Mouse (Mus musculus) heart, embryonic 16.5 days (tissue): ENCODE measurements around the gene Mterf1a. TPM values are rescaled to one million over a fixed set of nuclear protein-coding genes. Genes with fewer than 3 reads are reported as not detected.
A peak's percentile ranks its signal among the peaks of the same experiment; 100 is the strongest.
"Not testable (repeated sequence)": the region's sequence is repeated elsewhere in the genome, so short reads cannot be mapped to it uniquely, and the experiment has no call there.

Experiments used
- ATAC-seq: fragments of 200-750 bp; cut with Nextera tagmentation; replicated peaks from 2 replicates; pipeline ENCODE4 v1.8.0; 2017; ENCODE audit warnings: moderate number of reproducible peaks; ENCODE audit not compliant: insufficient read depth, low FRiP score; ENCODE audit errors: extremely low read depth
- H3K27ac ChIP-seq: fragments of 300-500 bp; sonication (generic); 2 replicates; pipeline ENCODE4 v1.5.1; 2014; ENCODE audit warnings: mild to moderate bottlenecking, low read length, control low read depth, moderate library complexity
- H3K27me3 ChIP-seq: fragments of 300-500 bp; sonication (generic); 2 replicates; pipeline ENCODE4 v1.6.1; 2014; ENCODE audit warnings: low read length, mixed read lengths; ENCODE audit not compliant: control insufficient read depth, insufficient read depth
- H3K36me3 ChIP-seq: fragments of 300-500 bp; sonication (generic); 2 replicates; pipeline ENCODE4 v1.6.1; 2014; ENCODE audit not compliant: control insufficient read depth, insufficient read depth
- H3K4me1 ChIP-seq: fragments of 300-500 bp; sonication (generic); 2 replicates; pipeline ENCODE4 v1.6.1; 2014; ENCODE audit warnings: low read length, mixed read lengths; ENCODE audit not compliant: control insufficient read depth, insufficient read depth
- H3K4me2 ChIP-seq: fragments of 300-500 bp; sonication (generic); 2 replicates; pipeline ENCODE4 v1.6.1; 2014; ENCODE audit warnings: low read depth, mild to moderate bottlenecking, control low read depth, low read length
- H3K4me3 ChIP-seq: fragments of 300-500 bp; sonication (generic); 2 replicates; pipeline ENCODE4 v1.5.1; 2014; ENCODE audit warnings: mild to moderate bottlenecking, control low read depth, low read length
- H3K9ac ChIP-seq: fragments of 300-500 bp; sonication (generic); 2 replicates; pipeline ENCODE4 v1.6.1; 2014; ENCODE audit warnings: low read length, control low read depth
- H3K9me3 ChIP-seq: fragments of 300-500 bp; sonication (generic); replicated peaks from 2 replicates; pipeline ENCODE4 v1.6.1; 2016; ENCODE audit warnings: low read length; ENCODE audit not compliant: control insufficient read depth
- WGBS: fragments of 180-500 bp; shearing (Covaris S2); extraction: QIAGEN DNeasy Blood & Tissue Kit; methylation state at CpG from one replicate; pipeline ENCODE4 v1.1.7; 2014; 5-methylcytosine and 5-hydroxymethylcytosine counted together
- polyA plus RNA-seq: library from polyadenylated mRNA; unstranded; fragments of >200 nt; fragmentation: Nextera tagmentation; extraction: Ambion mirVana; gene quantifications from 2 replicates; pipeline ENCODE4 v1.2.1, GENCODE M21; 2015

Gene Mterf1a
- polyA plus RNA-seq, 1 experiment from 2014 or later: 6.3 TPM

DNA sequence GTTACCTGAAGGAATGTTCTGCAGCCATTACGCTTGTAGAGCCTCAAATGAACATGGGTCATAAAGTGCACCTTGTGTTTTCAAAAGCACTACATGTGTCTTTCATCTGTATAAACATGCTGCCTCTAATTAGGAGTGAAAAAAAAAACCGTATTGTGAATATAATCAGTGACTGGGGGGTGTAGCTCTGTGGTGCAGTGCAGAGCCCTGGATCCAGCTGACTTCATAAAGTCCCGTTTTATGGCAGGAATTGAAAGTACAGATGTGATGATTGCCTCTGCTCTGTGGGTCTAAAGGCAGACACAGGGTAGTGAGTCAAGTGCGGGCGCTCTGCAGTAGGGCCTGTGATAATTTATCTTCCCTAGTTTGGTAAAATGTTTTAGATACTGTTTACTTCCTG, 37.0 kb upstream of the Mterf1a start:
- H3K9me3 ChIP-seq: no peaks in the 10 kb centered on the region
- H3K9ac ChIP-seq: no peak overlapping the region
- 75% methylated on average over 5 of the region's 5 CpGs for WGBS
- ATAC-seq: no peak
- H3K4me1 ChIP-seq: peaks cover 16% of the 10 kb centered on the region
- no peaks in the 10 kb centered on the region for H3K36me3 ChIP-seq
- H3K27ac ChIP-seq: no peak overlapping the region
- no peak overlapping the region for H3K4me3 ChIP-seq
- H3K4me2 ChIP-seq: no peak overlapping the region
- no peaks in the 10 kb centered on the region for H3K27me3 ChIP-seq

DNA sequence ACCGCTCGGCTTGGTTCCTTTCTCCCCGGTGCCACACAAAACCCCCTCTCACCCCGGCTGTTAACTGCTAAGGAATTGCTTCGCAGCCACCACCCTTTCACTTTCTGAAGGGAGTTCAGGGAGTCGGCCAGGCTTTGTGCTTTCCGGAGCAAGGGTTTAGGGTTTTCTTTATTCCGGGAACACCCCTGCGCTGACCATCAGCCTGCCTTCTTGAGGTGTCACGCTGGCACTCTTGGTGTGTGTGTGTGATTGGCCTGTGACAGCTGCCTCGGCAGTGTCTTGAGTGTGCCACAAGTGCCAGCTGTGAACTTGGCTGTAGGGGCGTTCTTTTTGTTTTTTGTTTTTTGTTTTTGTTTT, 34.9 kb upstream of the Mterf1a start:
- no peaks in the 10 kb centered on the region for H3K36me3 ChIP-seq
- H3K4me1 ChIP-seq: peaks cover 16% of the 10 kb centered on the region
- under 1% methylated on average over 12 of the region's 12 CpGs for WGBS
- ATAC-seq: peak; percentile 59
- peak overlapping the region; percentile 94 for H3K4me3 ChIP-seq
- peak overlapping the region; percentile 92 for H3K4me2 ChIP-seq
- H3K27me3 ChIP-seq: no peaks in the 10 kb centered on the region
- H3K9ac ChIP-seq: peak overlapping the region; percentile 98
- peak overlapping the region; percentile 84 for H3K27ac ChIP-seq
- no peaks in the 10 kb centered on the region for H3K9me3 ChIP-seq

DNA sequence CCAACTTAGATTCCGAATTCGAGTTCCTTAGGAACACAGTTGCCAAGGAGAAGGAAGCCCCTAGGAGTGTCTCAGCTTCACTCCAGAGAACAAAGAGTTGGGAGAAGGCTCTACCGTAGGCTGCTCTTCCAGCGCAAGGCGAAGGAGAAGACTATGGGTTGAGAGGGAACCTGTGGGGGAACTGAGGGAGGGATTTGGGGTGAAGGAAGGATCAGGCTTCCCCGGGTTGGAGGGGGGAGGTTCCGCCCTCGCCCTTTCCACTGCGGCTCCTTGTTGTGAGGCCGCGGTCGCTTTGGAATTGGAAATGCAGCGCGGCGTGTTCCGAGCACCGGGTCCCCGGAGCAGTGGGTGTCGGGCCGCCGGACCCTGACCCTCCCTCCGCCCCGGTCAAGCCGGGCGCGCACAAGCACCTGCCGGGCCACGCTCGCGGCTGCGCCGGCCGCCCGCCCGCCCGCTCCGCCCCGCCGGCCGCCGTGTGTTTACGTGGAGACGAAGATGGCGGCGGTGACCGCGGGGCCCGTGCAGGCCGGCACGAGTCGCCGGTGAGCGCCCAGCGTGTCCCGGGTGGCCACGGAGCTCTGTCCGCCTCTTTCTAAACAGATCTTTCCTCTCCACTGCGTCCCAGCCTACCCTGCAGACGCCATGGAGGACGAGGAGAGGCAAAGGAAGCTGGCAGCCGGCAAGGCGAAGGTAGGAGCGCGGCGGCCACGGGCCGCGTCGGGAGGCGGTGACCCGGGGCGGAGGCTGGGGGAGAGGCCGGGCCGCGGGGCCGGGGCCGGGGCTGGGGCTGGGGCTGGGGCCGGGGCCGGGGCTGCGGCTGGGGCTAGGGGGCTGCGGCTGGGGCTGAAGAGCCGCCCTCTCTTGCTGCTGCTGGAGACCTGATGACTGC, 34.3 kb upstream of the Mterf1a start, which contains the start of gene Akap9:
Gene Akap9 (plus strand): TSS at position 254 of the 889 bp plus-strand sequence.
- Histone ChIP-seq H3K9ac (peak within 1 kb of the TSS; percentile 98), H3K36me3 (no peaks in the 10 kb centered on the region), H3K27me3 (no peaks in the 10 kb centered on the region), H3K9me3 (no peaks in the 10 kb centered on the region), H3K4me2 (peak within 1 kb of the TSS; percentile 92), H3K4me3 (peak within 1 kb of the TSS; percentile 94), H3K27ac (peak within 1 kb of the TSS; percentile 84), H3K4me1 (peaks cover 16% of the 10 kb centered on the region)
- WGBS: under 1% methylated on average over 79 of the region's 82 CpGs
- peak; percentile 88 for ATAC-seq

DNA sequence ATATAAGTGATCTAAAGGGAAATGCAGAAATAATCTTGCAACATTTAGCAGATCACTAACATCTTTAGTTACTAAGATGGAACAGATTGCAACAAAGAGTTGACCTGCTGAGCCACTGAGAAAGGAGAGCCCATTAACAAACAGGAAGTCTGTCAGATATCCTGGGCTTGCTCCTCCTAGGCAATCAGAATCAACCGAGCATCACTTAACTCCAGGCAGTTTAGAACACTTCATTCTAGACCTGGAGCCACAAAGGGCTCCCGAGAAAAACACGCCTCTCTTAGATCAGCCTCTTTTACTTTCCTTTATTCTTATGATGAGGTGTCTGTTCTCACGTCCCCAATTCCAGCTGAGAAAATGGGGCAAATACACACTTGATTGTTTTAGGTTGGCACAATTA, 32.9 kb upstream of the Mterf1a start:
- ATAC-seq: no peak
- H3K9ac ChIP-seq: no peak overlapping the region
- H3K4me1 ChIP-seq: peaks cover 16% of the 10 kb centered on the region
- no peaks in the 10 kb centered on the region for H3K27me3 ChIP-seq
- H3K36me3 ChIP-seq: no peaks in the 10 kb centered on the region
- no peak overlapping the region for H3K27ac ChIP-seq
- no peak overlapping the region for H3K4me3 ChIP-seq
- no peaks in the 10 kb centered on the region for H3K9me3 ChIP-seq
- WGBS: 55% methylated on average over 4 of the region's 4 CpGs
- H3K4me2 ChIP-seq: no peak overlapping the region

DNA sequence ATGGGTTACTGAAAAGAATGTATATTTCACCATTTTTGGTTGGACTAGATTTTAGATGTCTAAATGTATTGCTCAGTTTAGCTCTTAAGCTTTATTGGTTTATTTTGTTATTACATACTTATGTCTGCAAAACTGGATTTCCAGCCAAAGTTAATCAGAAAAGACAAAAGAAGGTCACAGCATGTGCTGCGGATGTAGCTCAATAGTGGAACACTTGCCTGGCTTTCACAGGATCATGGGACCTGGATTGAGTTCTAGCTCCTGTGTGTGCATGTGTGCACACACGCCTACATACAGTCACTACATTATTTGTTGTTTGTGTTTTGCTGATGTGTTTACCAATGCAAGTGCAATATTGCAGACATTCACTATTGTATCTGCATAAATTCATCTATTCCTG, 28.6 kb upstream of the Mterf1a start:
- Histone ChIP-seq H3K4me2 (no peak overlapping the region), H3K4me1 (peaks cover under 1% of the 10 kb centered on the region), H3K27me3 (no peaks in the 10 kb centered on the region), H3K27ac (no peak overlapping the region), H3K9ac (no peak overlapping the region), H3K4me3 (no peak overlapping the region), H3K36me3 (no peaks in the 10 kb centered on the region), H3K9me3 (no peaks in the 10 kb centered on the region)
- ATAC-seq: no peak
- WGBS: 88% methylated on average over 2 of the region's 2 CpGs

DNA sequence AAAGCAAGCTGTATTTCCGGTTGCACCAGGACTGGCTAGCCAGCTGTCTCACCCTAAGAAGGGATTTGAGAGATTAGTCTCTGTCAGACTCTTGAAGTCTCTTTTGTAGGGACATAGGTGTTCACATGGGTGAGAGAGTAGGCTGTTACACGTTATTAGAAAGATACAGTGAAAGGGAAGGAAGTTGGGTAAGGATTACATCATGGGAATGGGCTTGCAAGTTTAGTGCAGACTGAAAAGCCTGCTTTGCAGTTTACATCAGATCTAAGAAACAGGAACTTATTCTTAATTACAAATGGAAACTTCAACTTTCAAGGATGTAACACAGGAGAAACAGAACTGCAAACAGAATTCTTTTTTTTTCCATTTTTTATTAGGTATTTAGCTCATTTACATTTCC, 11.7 kb upstream of the Mterf1a start:
- H3K36me3 ChIP-seq: no peaks in the 10 kb centered on the region
- H3K4me1 ChIP-seq: no peaks in the 10 kb centered on the region
- no peak overlapping the region for H3K4me3 ChIP-seq
- H3K9ac ChIP-seq: no peak overlapping the region
- H3K27me3 ChIP-seq: no peaks in the 10 kb centered on the region
- 59% methylated on average over 2 of the region's 2 CpGs for WGBS
- no peak for ATAC-seq
- no peaks in the 10 kb centered on the region for H3K9me3 ChIP-seq
- no peak overlapping the region for H3K4me2 ChIP-seq
- no peak overlapping the region for H3K27ac ChIP-seq

DNA sequence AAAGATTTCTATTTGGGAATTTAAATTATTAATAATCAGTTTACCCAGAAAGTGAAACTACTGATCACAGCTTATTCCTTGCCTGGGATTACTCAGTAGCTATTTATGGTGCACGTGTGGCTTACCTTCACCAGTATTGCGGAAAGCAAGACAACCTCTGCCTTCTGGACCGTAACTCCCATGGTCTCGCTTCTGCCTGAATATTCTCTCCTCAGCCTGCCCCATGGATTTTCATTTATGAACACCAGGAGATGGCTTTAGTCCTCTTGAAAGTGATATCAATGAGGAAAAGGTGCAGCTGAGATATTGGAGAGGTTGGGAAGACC, 524 bp upstream of the Mterf1a start:
- not testable (repeated sequence) for H3K9ac ChIP-seq, ATAC-seq, H3K4me1 ChIP-seq, H3K27ac ChIP-seq, H3K27me3 ChIP-seq, H3K4me3 ChIP-seq, H3K36me3 ChIP-seq, H3K9me3 ChIP-seq, H3K4me2 ChIP-seq
- 92% methylated on average over 4 of the region's 4 CpGs for WGBS

DNA sequence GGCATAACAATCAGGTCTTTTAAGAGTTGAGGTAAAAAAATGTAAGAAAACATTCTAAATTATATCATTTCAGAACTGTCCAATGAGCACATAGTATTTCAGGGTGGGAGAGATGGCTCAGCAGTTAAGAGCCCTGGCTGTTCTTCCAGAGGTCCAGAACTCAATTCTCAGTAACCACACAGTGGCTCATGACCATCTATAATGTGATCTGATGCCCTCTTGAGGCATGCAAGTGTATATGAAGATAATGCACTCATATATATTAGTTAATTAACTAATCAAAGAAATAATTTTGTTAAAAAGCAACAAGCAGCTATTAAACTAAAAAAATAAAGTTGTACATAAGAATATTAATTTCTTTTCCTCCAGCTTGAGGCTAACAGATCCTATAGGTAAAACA, 4.5 kb downstream of the Mterf1a start:
- Histone ChIP-seq H3K4me1 (peaks cover 5% of the 10 kb centered on the region), H3K36me3 (no peaks in the 10 kb centered on the region), H3K4me3 (no peak overlapping the region), H3K4me2 (no peak overlapping the region), H3K27ac (no peak overlapping the region), H3K9ac (no peak overlapping the region), H3K9me3 (no peaks in the 10 kb centered on the region), H3K27me3 (no peaks in the 10 kb centered on the region)
- ATAC-seq: no peak

DNA sequence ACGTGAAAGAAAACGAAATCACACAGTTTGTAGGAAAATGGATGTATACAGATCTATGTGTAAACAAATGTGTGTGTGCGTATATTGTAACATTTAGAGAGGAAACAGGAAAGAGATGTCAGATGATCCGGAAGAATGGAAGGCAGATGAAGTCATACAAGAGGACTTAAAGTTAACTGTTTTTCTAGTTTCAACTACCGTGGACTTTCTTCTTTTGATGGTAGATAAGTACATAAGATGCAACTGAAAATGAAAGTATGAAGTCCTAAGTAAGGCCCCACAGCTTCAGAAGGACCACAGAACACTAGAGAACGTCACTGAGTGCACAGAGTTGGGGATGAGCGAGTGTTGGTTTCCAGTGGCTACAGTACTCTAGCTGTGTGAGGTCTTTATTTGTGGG, 6.9 kb downstream of the Mterf1a start:
- not testable (repeated sequence) for H3K9ac ChIP-seq, H3K27ac ChIP-seq, H3K27me3 ChIP-seq, ATAC-seq, H3K4me3 ChIP-seq, H3K4me1 ChIP-seq, H3K9me3 ChIP-seq, H3K4me2 ChIP-seq, H3K36me3 ChIP-seq
- 77% methylated on average over 7 of the region's 7 CpGs for WGBS
